Mouse (Mus musculus): Measurements from ENCODE around the gene Tmem132c. TPM values are rescaled to one million over a fixed set of nuclear protein-coding genes. Genes with fewer than 3 reads are reported as not detected.
A peak's percentile ranks its signal among the peaks of the same experiment; 100 is the strongest.

The Tmem132c gene
- total RNA-seq (2014; rRNA removed) (under 0.01 TPM in 1 of 2 replicates, not detected in the other), polyA plus RNA-seq (2012; rRNA removed) (not detected in 2 replicates)

DNA sequence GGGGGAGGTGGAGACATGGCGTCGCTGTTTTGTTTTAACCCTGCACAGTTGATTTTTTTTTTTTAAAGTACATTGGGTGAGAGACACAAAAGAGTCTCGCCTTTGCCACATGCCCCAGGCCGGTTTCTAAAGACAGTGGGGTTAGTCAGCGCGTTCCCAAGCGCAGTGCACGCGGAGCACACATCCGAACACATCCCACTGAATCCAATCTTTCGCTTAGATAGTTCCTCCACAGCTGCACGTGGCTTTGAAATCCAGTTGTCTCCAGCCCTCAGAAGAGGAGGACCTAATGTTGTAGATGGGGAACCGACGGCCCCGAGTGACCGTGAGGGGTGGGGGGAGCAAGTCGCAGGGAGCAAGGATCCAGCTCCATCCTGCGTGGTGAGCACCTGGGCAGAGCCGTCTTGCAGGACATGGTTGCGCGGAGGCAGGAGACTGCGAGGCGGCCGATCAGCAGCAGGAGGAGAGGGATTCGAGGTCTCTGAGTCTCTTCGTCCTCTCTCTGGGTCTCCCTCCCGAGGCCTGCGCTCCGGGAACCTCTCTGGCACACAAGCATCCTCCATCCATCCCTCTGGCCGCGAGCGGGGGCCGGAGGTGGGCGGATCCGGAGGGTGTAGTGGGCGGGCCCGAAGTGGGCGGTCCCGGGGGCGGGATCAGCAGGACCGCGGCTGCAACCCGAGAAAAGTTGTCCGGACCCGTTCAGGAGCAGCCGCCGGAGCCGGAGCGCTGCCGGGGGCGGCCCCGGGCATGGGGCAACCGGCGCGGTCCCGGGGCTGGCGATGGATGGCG, at the start of gene Tmem132c:
Gene Tmem132c, plus strand, starts transcription at position 673 of the 789 bp plus-strand sequence.
- TF ChIP-seq POLR2A (IDR thresholded peaks at IDR 0.05; ENCODE audit: extremely low read depth, insufficient read depth, low read length) (no peak), CTCF (IDR thresholded peaks at IDR 0.05; ENCODE audit: low read depth, low read length) (no peak)
- Histone ChIP-seq H3K36me3 (ENCODE audit: control insufficient read depth, insufficient read depth, low read length) (no peaks in the 10 kb centered on the region), H3K9ac (ENCODE audit: low read depth, low read length) (no peak within 1 kb of the TSS), H3K4me3 (ENCODE audit: insufficient read depth, low read depth, low read length) (peak within 1 kb of the TSS; percentile 11; the same call in 1 of the 2 replicates), H3K27me3 (ENCODE audit: control insufficient read depth, insufficient read depth, low read length) (peaks cover 18% of the 10 kb centered on the region), H3K4me1 (ENCODE audit: control insufficient read depth, insufficient read depth, low read length) (no peaks in the 10 kb centered on the region), H3K79me2 (ENCODE audit: control insufficient read depth, insufficient read depth, low read length) (no peaks in the 10 kb centered on the region), H3K27ac (replicated peaks; ENCODE audit: insufficient read depth, low read depth, low read length) (no peak within 1 kb of the TSS)
- DNase-seq (ENCODE audit: extremely low read depth, low read depth, low spot score), result no peak
- WGBS, result 2% methylated on average over 58 of the region's 58 CpGs

DNA sequence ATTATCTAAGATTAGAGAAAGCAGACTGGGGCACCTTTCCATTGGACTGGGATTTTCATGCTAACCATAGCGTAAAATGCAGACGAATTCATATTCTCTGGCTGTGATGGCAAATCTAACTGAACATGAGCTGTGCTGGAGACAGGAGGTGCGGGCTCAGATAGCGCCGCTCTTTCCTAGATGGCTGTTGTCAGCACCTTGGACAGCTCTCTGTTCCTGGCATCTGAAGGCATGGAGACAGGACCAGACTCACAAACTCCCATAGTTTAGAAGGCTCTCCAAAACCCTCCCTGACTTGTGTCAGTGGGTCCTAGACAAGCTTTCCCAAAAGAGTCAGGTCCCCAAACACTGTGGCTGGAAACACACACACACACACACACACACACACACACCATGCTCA, 49.7 kb upstream of the Tmem132c start:
- H3K4me3 ChIP-seq (ENCODE audit: insufficient read depth, low read depth, low read length), result no peak overlapping the region
- no peaks in the 10 kb centered on the region for H3K79me2 ChIP-seq (ENCODE audit: control insufficient read depth, insufficient read depth, low read length)
- no peak overlapping the region for H3K27ac ChIP-seq (replicated peaks; ENCODE audit: insufficient read depth, low read depth, low read length)
- no peaks in the 10 kb centered on the region for H3K4me1 ChIP-seq (ENCODE audit: control insufficient read depth, insufficient read depth, low read length)
- no peaks in the 10 kb centered on the region for H3K36me3 ChIP-seq (ENCODE audit: control insufficient read depth, insufficient read depth, low read length)
- no peaks in the 10 kb centered on the region for H3K27me3 ChIP-seq (ENCODE audit: control insufficient read depth, insufficient read depth, low read length)
- TF ChIP-seq POLR2A (IDR thresholded peaks at IDR 0.05; ENCODE audit: extremely low read depth, insufficient read depth, low read length) (no peak), CTCF (IDR thresholded peaks at IDR 0.05; ENCODE audit: low read depth, low read length) (no peak)
- 39% methylated on average over 5 of the region's 5 CpGs for WGBS
- no peak overlapping the region for H3K9ac ChIP-seq (ENCODE audit: low read depth, low read length)
- no peak for DNase-seq (ENCODE audit: extremely low read depth, low read depth, low spot score)

DNA sequence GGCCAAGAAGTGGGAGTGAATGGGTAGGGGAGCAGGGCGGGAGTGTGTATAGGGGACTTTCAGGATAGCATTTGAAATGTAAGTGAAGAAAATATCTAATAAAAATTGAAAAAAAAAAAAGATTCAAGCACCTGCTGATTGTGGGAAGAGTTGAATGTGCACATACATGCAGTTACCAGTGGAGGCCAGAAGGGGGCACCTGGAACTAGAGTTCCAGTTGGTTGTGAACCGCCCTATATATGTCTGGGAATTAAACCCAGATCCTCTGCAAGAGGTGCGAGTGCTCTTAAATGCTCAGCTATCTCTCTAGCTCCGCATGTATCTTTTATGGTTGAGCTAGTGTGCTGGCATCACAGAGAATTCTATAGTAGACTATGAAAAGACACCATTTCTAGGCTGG, 42.8 kb upstream of the Tmem132c start:
- no peak for DNase-seq (ENCODE audit: extremely low read depth, low read depth, low spot score)
- Histone ChIP-seq H3K4me3 (ENCODE audit: insufficient read depth, low read depth, low read length) (no peak overlapping the region), H3K9ac (ENCODE audit: low read depth, low read length) (no peak overlapping the region), H3K27ac (replicated peaks; ENCODE audit: insufficient read depth, low read depth, low read length) (no peak overlapping the region), H3K36me3 (ENCODE audit: control insufficient read depth, insufficient read depth, low read length) (no peaks in the 10 kb centered on the region), H3K79me2 (ENCODE audit: control insufficient read depth, insufficient read depth, low read length) (no peaks in the 10 kb centered on the region), H3K4me1 (ENCODE audit: control insufficient read depth, insufficient read depth, low read length) (no peaks in the 10 kb centered on the region), H3K27me3 (ENCODE audit: control insufficient read depth, insufficient read depth, low read length) (no peaks in the 10 kb centered on the region)
- no peak for TF ChIP-seq POLR2A (IDR thresholded peaks at IDR 0.05; ENCODE audit: extremely low read depth, insufficient read depth, low read length)
- no peak for TF ChIP-seq CTCF (IDR thresholded peaks at IDR 0.05; ENCODE audit: low read depth, low read length)
- WGBS, result 55% methylated on average over 4 of the region's 4 CpGs

DNA sequence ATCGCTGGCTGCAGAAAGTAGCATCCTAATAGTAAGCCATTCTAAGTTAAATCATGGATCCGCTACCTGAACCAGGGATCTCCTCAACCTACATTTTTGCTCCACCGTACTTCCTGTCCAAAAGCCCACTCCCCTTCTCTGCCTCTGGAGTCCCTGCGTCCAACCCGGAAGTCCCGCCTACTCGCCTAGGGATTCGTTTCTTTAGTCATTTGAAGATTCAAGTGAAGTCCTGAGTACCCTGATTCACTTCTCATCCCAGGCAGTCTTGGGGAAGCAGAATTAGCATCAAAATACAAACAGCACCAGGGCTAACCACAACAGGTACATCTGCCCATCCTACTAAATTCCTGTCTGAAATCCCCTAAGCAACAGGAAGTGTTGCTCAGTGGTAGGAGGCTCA, 36.7 kb upstream of the Tmem132c start:
- DNase-seq (ENCODE audit: extremely low read depth, low read depth, low spot score), result no peak
- Histone ChIP-seq H3K4me1 (ENCODE audit: control insufficient read depth, insufficient read depth, low read length) (no peaks in the 10 kb centered on the region), H3K36me3 (ENCODE audit: control insufficient read depth, insufficient read depth, low read length) (no peaks in the 10 kb centered on the region), H3K27me3 (ENCODE audit: control insufficient read depth, insufficient read depth, low read length) (no peaks in the 10 kb centered on the region), H3K4me3 (ENCODE audit: insufficient read depth, low read depth, low read length) (no peak overlapping the region), H3K79me2 (ENCODE audit: control insufficient read depth, insufficient read depth, low read length) (no peaks in the 10 kb centered on the region), H3K27ac (replicated peaks; ENCODE audit: insufficient read depth, low read depth, low read length) (no peak overlapping the region), H3K9ac (ENCODE audit: low read depth, low read length) (no peak overlapping the region)
- WGBS, result 87% methylated on average over 8 of the region's 8 CpGs
- no peak for TF ChIP-seq POLR2A (IDR thresholded peaks at IDR 0.05; ENCODE audit: extremely low read depth, insufficient read depth, low read length)
- TF ChIP-seq CTCF (IDR thresholded peaks at IDR 0.05; ENCODE audit: low read depth, low read length), result no peak

DNA sequence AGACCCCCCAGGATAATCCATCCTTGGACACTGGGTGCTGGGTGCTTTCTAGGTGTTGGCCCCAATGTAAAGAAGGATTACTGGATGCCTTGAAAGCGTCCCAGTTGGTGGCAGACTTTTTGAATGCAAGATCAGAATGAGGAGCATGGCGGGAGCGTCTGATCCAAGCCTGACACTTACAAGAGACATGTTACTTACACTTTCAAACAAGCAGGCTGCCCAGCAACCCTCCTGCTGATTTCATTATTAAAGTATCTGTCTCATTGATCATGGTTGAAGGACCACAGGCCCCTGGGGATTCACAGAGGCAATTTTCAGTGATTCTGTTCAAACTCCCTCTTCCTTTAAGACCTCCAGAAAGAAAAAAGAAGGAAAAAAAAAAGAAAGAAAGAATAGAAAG, 25.2 kb upstream of the Tmem132c start:
- TF ChIP-seq CTCF (IDR thresholded peaks at IDR 0.05; ENCODE audit: low read depth, low read length) (no peak), POLR2A (IDR thresholded peaks at IDR 0.05; ENCODE audit: extremely low read depth, insufficient read depth, low read length) (no peak)
- no peak for DNase-seq (ENCODE audit: extremely low read depth, low read depth, low spot score)
- Histone ChIP-seq H3K27ac (replicated peaks; ENCODE audit: insufficient read depth, low read depth, low read length) (no peak overlapping the region), H3K9ac (ENCODE audit: low read depth, low read length) (no peak overlapping the region), H3K4me3 (ENCODE audit: insufficient read depth, low read depth, low read length) (no peak overlapping the region), H3K79me2 (ENCODE audit: control insufficient read depth, insufficient read depth, low read length) (no peaks in the 10 kb centered on the region), H3K36me3 (ENCODE audit: control insufficient read depth, insufficient read depth, low read length) (no peaks in the 10 kb centered on the region), H3K27me3 (ENCODE audit: control insufficient read depth, insufficient read depth, low read length) (no peaks in the 10 kb centered on the region), H3K4me1 (ENCODE audit: control insufficient read depth, insufficient read depth, low read length) (no peaks in the 10 kb centered on the region)
- 66% methylated on average over 3 of the region's 3 CpGs for WGBS

DNA sequence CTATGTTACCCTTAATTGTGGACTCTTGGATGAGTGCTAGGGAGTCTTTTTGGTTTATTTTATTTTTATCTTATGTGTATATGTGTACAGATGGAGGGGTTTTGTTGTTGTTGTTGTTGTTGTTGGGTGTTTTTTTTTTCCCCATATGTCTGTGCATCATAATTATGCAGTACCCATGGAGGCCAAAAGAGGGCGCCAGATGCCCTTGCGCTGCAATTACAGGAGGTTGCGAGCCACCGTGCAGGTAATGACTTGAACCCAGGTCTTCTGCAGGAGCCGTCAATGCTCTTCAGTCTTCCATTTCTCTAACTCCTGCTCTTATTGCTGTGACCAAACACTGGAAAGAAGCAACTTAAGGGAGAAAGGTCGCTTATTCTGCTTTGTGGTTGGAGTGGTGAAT, 23.9 kb upstream of the Tmem132c start:
- no peak overlapping the region for H3K27ac ChIP-seq (replicated peaks; ENCODE audit: insufficient read depth, low read depth, low read length)
- WGBS, result 50% methylated on average over 6 of the region's 6 CpGs
- H3K79me2 ChIP-seq (ENCODE audit: control insufficient read depth, insufficient read depth, low read length), result no peaks in the 10 kb centered on the region
- no peak for DNase-seq (ENCODE audit: extremely low read depth, low read depth, low spot score)
- H3K4me3 ChIP-seq (ENCODE audit: insufficient read depth, low read depth, low read length), result no peak overlapping the region
- H3K9ac ChIP-seq (ENCODE audit: low read depth, low read length), result no peak overlapping the region
- no peaks in the 10 kb centered on the region for H3K27me3 ChIP-seq (ENCODE audit: control insufficient read depth, insufficient read depth, low read length)
- TF ChIP-seq CTCF (IDR thresholded peaks at IDR 0.05; ENCODE audit: low read depth, low read length) (no peak), POLR2A (IDR thresholded peaks at IDR 0.05; ENCODE audit: extremely low read depth, insufficient read depth, low read length) (no peak)
- no peaks in the 10 kb centered on the region for H3K36me3 ChIP-seq (ENCODE audit: control insufficient read depth, insufficient read depth, low read length)
- no peaks in the 10 kb centered on the region for H3K4me1 ChIP-seq (ENCODE audit: control insufficient read depth, insufficient read depth, low read length)
